Mouse (Mus musculus) forebrain, embryonic 12.5 days (tissue): Measurements from ENCODE around the gene Nrg3. TPM values are rescaled to one million over a fixed set of nuclear protein-coding genes. Genes with fewer than 3 reads are reported as not detected.

Experiments
- ATAC-seq: fragments of 200-750 bp; cut with Nextera tagmentation; 2 replicates; pipeline ENCODE4 v1.8.0; 2017; ENCODE audit warnings: moderate TSS enrichment; ENCODE audit not compliant: low FRiP score
- H3K27ac ChIP-seq: fragments of 300-500 bp; sonication (generic); 2 replicates; pipeline ENCODE4 v1.5.1; 2016; ENCODE audit warnings: mild to moderate bottlenecking
- H3K27me3 ChIP-seq: fragments of 300-500 bp; sonication (generic); 2 replicates; pipeline ENCODE4 v1.6.1; 2016; ENCODE audit warnings: mild to moderate bottlenecking
- H3K36me3 ChIP-seq: fragments of 300-500 bp; sonication (generic); replicated peaks from 2 replicates; pipeline ENCODE4 v1.6.1; 2016; ENCODE audit warnings: mild to moderate bottlenecking
- H3K4me1 ChIP-seq: fragments of 300-500 bp; sonication (generic); 2 replicates; pipeline ENCODE4 v1.6.1; 2016
- H3K4me2 ChIP-seq: fragments of 300-500 bp; sonication (generic); 2 replicates; pipeline ENCODE4 v1.6.1; 2016; ENCODE audit warnings: mild to moderate bottlenecking, moderate library complexity
- H3K4me3 ChIP-seq: fragments of 300-500 bp; sonication (generic); replicated peaks from 2 replicates; pipeline ENCODE4 v1.5.1; 2016; ENCODE audit warnings: mild to moderate bottlenecking
- H3K9ac ChIP-seq: fragments of 300-500 bp; sonication (generic); 2 replicates; pipeline ENCODE4 v1.6.1; 2016; ENCODE audit warnings: mild to moderate bottlenecking
- H3K9me3 ChIP-seq: fragments of 300-500 bp; sonication (generic); 2 replicates; pipeline ENCODE4 v1.6.1; 2016
- WGBS: fragments of 180-500 bp; shearing (Covaris S2); methylation state at CpG from one replicate; pipeline ENCODE4 v1.1.7; 2016; 5-methylcytosine and 5-hydroxymethylcytosine counted together
- polyA plus RNA-seq: library from polyadenylated mRNA; unstranded; fragments of >200 nt; fragmentation: Nextera tagmentation; extraction: Ambion mirVana; gene quantifications from 2 replicates; pipeline ENCODE4 v1.2.1, GENCODE M21; 2016

Nrg3 gene
- polyA plus RNA-seq, 1 experiment from 2014 or later = 3.7 TPM

DNA sequence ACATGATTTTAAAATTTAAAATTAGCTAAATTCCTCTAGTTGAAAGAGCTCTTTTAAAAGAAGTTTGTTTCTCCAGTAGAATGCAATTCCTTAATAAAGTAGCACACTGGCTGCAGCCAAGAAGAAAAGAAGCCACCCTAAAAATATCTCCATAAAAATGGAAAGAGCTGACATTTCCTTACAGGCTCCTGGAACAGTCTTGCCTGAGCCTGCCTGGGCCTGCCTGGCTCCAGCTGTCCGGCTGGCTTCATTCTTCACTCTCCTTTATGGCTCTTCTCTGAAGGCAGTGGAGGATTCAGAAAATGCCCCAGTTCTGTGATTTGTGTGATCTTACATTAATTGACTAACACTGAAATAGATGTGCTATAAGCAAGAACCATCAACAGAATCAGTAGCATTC is 433.8 kb downstream of the Nrg3 start:
- ATAC-seq = no peak
- WGBS = 68% methylated on average over 1 of the region's 1 CpGs
- no peak overlapping the region for H3K27ac ChIP-seq

DNA sequence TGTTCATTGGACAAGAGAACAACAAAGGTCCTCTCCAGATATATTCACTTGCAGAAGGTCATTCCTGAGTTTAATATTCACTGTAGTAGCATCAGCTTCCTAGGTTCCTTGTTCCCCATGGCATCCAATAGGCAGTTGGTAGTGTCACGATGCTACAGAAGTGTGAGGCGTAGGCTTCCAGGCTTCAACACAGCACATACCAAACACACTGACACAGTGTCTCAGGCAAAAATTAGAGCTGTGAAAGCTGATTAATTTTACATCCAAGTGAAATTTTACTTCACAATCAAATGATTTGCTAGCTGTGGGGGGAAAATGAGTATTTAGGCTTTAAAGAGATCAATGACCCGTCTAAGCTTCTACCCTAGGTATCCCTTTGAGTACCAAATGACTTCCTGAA is 438.4 kb downstream of the Nrg3 start:
- Histone ChIP-seq H3K9ac (no peak overlapping the region), H3K4me1 (no peaks in the 10 kb centered on the region), H3K4me3 (no peak overlapping the region), H3K9me3 (no peaks in the 10 kb centered on the region), H3K4me2 (no peak overlapping the region), H3K27ac (no peak overlapping the region), H3K36me3 (no peaks in the 10 kb centered on the region), H3K27me3 (no peaks in the 10 kb centered on the region)
- ATAC-seq = no peak
- 93% methylated on average over 3 of the region's 3 CpGs for WGBS

More for the DNA sequence above, 433.8 kb downstream of the Nrg3 start:
- no peaks in the 10 kb centered on the region for H3K36me3 ChIP-seq
- H3K27me3 ChIP-seq = no peaks in the 10 kb centered on the region
- no peaks in the 10 kb centered on the region for H3K9me3 ChIP-seq
- no peaks in the 10 kb centered on the region for H3K4me1 ChIP-seq
- H3K9ac ChIP-seq = no peak overlapping the region
- H3K4me2 ChIP-seq = no peak overlapping the region
- H3K4me3 ChIP-seq = no peak overlapping the region

DNA sequence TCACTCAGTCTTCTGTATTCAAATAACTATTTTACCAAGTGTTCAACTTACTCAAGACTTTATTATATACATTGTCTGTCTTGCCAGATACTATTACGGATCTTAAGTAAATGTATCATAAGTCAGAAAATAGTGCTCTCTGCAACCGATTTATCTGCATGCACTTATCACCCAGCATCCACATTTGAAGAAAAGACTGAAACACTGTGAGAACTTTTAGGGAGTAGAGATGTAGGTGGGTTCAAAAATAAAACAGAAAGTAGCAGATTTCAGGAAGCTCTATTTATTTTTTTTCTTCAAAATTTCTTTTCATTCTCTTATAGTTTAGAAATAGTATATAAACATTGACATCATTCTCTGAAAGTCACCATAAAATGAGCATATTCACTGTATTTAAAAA is 449.8 kb downstream of the Nrg3 start:
- H3K4me2 ChIP-seq = no peak overlapping the region
- ATAC-seq = no peak
- no peak overlapping the region for H3K9ac ChIP-seq
- 93% methylated on average over 2 of the region's 2 CpGs for WGBS
- no peak overlapping the region for H3K27ac ChIP-seq
- H3K4me1 ChIP-seq = no peaks in the 10 kb centered on the region
- H3K9me3 ChIP-seq = no peaks in the 10 kb centered on the region
- no peak overlapping the region for H3K4me3 ChIP-seq
- H3K36me3 ChIP-seq = no peaks in the 10 kb centered on the region
- H3K27me3 ChIP-seq = no peaks in the 10 kb centered on the region

DNA sequence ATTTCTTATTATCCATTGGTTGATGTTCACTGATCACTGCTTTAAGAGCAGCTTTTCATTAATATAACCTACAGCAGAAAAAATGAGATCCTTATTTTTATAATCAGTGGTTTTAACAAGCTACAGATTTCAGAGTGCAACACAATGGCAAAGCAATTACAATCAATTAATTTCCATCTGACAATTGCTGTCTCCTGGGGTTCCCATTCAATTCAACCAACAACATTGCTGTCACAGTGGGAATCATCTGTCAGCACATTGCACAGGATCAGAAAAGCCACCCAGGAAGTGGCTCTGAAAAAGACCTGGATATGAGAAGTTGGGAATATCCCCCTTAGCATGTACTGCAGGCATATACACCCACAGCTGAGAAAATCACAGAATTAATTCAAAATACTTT is 458.8 kb downstream of the Nrg3 start:
- H3K4me2 ChIP-seq = no peak overlapping the region
- H3K4me3 ChIP-seq = no peak overlapping the region
- no peaks in the 10 kb centered on the region for H3K4me1 ChIP-seq
- no peak overlapping the region for H3K9ac ChIP-seq
- no peak overlapping the region for H3K27ac ChIP-seq
- no peak for ATAC-seq
- H3K27me3 ChIP-seq = no peaks in the 10 kb centered on the region
- H3K9me3 ChIP-seq = no peaks in the 10 kb centered on the region
- no peaks in the 10 kb centered on the region for H3K36me3 ChIP-seq

DNA sequence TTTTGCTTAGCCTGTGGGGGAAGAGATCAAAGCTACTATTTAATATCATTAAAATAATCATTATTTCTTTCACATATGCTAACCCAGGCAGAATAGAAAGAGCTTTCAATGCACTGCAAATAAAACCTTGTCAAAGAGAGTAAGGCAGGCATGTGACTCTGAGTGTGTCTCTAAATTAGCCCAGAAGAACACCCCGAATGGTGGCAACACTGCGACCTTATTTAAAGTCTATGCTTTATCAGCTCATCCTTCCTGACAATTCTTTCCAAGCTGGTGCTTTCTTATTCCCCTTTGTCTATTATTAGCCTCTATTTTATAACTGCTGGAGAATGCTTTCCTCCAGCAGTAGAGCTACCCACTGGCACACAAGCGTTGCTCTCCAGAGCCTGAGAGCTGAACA is 475.0 kb downstream of the Nrg3 start:
- no peaks in the 10 kb centered on the region for H3K36me3 ChIP-seq
- no peak overlapping the region for H3K4me2 ChIP-seq
- H3K9me3 ChIP-seq = no peaks in the 10 kb centered on the region
- 73% methylated on average over 3 of the region's 3 CpGs for WGBS
- no peak for ATAC-seq
- no peak overlapping the region for H3K4me3 ChIP-seq
- H3K4me1 ChIP-seq = no peaks in the 10 kb centered on the region
- no peaks in the 10 kb centered on the region for H3K27me3 ChIP-seq
- H3K9ac ChIP-seq = no peak overlapping the region
- no peak overlapping the region for H3K27ac ChIP-seq

DNA sequence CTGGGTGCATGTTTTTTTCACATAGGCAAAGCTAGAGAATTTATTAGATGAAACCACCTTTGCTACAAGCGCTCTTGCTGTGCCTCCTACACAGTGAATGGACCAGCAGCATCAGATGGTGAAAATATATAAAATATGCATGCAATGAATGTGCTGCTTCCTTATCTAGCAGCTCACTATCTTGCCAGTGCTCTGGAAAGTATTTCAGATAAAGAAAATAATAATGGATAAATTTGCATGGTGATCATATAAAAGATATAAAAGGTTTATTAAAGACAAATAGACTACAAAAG is 480.4 kb downstream of the Nrg3 start:
- Histone ChIP-seq H3K27me3 (no peaks in the 10 kb centered on the region), H3K4me1 (no peaks in the 10 kb centered on the region), H3K4me3 (no peak overlapping the region), H3K9me3 (no peaks in the 10 kb centered on the region), H3K4me2 (no peak overlapping the region), H3K27ac (no peak overlapping the region), H3K36me3 (no peaks in the 10 kb centered on the region), H3K9ac (no peak overlapping the region)
- no peak for ATAC-seq
- WGBS = 91% methylated on average over 1 of the region's 1 CpGs

DNA sequence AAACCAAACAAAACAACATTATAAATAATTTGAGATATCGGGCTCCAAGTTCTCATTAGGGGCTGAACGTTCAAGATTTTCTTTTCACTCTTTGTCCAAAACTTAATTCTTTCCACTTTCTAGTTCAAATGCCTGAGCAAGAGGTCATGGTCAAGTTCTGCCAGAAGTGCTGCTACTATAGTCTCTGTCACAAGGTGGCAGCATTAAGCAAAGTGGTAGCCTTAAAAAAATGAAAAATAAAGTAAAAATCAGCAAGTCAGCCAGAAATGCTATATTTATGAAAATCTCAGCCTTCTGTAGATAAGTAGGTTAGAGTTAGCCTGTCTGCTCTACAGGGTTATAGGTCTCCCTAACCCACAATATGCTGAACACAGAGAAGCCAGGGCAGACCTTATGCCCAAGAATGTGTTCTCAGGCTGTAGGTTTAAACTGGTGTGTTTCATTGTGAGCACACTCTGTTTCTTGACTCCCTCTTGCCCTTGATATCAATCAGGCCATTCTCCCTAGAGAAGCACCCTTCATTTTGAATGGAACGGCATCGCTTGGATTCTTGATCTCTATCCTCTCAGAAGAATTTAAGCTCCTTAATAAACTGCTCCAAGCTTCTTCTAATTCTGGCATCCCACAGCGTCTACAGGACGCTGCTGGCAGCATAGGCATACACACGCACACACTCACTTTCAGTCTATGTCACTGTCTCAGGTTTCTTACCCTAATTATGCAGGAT is 480.9 kb downstream of the Nrg3 start:
- Histone ChIP-seq H3K9ac (no peak overlapping the region), H3K4me2 (no peak overlapping the region), H3K36me3 (no peaks in the 10 kb centered on the region), H3K4me3 (no peak overlapping the region), H3K27ac (no peak overlapping the region), H3K9me3 (no peaks in the 10 kb centered on the region), H3K4me1 (no peaks in the 10 kb centered on the region), H3K27me3 (no peaks in the 10 kb centered on the region)
- ATAC-seq = no peak
- 75% methylated on average over 7 of the region's 7 CpGs for WGBS

DNA sequence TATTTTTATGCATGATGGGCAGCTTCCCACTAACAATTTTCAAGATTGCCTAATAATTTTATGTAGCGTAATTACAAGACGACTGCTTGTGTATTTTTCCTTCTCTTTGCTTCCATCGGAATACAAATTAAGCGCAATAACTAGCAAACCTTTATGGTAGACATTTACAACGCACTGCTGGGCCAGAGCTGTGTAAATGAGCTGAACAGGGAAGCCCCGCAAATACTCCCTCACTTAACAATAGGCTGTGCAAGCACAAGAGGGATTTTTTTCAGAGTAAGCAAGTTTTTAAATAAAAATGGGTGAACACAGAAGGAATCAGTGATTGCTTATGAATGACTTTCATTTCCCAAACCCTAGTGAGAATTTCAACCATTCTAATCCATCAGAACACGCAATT is 513.5 kb downstream of the Nrg3 start:
- no peak overlapping the region for H3K9ac ChIP-seq
- no peaks in the 10 kb centered on the region for H3K9me3 ChIP-seq
- H3K4me2 ChIP-seq = no peak overlapping the region
- WGBS = 74% methylated on average over 7 of the region's 7 CpGs
- no peak for ATAC-seq
- no peaks in the 10 kb centered on the region for H3K4me1 ChIP-seq
- H3K27me3 ChIP-seq = no peaks in the 10 kb centered on the region
- H3K36me3 ChIP-seq = no peaks in the 10 kb centered on the region
- no peak overlapping the region for H3K4me3 ChIP-seq
- H3K27ac ChIP-seq = no peak overlapping the region

DNA sequence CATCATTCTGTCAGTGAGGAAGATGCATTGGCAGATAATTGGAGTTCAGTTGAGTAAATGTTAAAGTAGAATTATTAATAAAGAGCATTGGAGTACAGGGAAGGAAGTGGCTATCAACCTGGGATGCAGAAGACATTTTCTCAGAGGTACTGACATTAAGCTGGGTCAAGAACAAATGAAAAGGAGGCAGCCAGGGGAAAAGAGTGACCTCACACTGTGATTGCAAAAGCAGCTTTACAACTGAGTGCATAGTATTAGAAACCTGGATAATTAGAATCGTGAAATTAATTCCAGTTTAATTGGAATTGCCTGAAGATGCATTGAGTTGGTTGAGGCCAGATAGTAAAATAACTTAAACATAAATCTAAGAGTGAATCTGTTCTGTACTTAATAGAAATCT is 535.4 kb downstream of the Nrg3 start:
- H3K9me3 ChIP-seq = no peaks in the 10 kb centered on the region
- no peak overlapping the region for H3K9ac ChIP-seq
- no peak overlapping the region for H3K4me3 ChIP-seq
- no peaks in the 10 kb centered on the region for H3K36me3 ChIP-seq
- no peaks in the 10 kb centered on the region for H3K27me3 ChIP-seq
- peak; percentile 54; the same call in 1 of the 2 replicates for ATAC-seq
- 44% methylated on average over 1 of the region's 1 CpGs for WGBS
- H3K4me2 ChIP-seq = no peak overlapping the region
- H3K4me1 ChIP-seq = peaks cover 3% of the 10 kb centered on the region; the same call in 1 of the 2 replicates
- no peak overlapping the region for H3K27ac ChIP-seq

DNA sequence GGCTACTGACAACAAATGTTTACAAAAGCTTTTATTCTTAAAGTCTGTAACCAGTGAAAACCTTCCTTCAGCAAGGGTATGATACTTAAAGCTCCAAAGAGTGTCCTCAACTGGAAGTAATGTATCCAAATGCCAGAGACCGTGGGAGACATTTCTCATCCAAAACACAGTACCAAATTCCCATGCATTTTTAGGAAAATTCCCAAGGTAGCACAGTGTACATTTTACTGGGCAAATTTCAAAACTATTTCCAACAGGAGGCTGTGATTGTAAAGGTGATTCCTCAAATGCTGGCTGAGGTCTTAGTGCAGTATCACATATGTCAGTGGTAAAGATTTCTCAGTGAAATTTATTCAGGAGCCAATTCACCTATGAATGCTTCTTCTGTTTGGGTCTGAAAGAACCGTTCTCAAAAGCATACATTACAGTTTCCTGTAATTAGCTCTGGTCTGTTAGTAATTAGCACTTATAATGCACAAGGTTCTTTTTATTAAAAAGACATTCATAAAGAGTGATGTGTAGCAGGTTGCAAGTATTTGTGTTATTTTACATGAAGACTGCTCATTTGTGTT is 536.3 kb downstream of the Nrg3 start:
- Histone ChIP-seq H3K36me3 (no peaks in the 10 kb centered on the region), H3K4me2 (no peak overlapping the region), H3K4me1 (peaks cover 3% of the 10 kb centered on the region; the same call in 1 of the 2 replicates), H3K9me3 (no peaks in the 10 kb centered on the region), H3K9ac (no peak overlapping the region), H3K27ac (no peak overlapping the region), H3K27me3 (no peaks in the 10 kb centered on the region), H3K4me3 (no peak overlapping the region)
- WGBS = 20% methylated on average over 2 of the region's 2 CpGs
- peak; percentile 79; the same call in 1 of the 2 replicates for ATAC-seq

DNA sequence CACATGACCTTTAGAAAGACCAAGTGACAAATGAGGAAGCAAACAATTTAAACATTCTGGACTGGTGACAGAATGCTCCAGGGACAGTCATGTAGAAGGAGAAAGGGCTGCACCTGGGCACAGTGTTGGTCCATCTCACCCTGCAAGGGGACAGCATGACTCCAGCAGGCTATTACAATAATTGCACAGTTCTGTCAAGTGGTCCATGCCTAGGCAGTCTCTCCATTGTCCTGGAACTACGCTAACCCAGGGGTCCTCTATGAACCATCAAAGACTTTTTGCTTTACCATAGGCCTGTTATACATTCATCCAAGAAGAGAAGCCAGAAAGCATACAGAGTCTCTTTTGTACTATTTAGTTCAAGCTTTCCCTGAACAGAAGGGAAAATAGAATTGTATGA is 549.2 kb downstream of the Nrg3 start:
- Histone ChIP-seq H3K27me3 (no peaks in the 10 kb centered on the region), H3K4me1 (no peaks in the 10 kb centered on the region), H3K27ac (no peak overlapping the region), H3K9ac (no peak overlapping the region), H3K9me3 (no peaks in the 10 kb centered on the region), H3K4me3 (no peak overlapping the region), H3K4me2 (no peak overlapping the region), H3K36me3 (no peaks in the 10 kb centered on the region)
- WGBS = 41% methylated on average over 1 of the region's 1 CpGs
- no peak for ATAC-seq

DNA sequence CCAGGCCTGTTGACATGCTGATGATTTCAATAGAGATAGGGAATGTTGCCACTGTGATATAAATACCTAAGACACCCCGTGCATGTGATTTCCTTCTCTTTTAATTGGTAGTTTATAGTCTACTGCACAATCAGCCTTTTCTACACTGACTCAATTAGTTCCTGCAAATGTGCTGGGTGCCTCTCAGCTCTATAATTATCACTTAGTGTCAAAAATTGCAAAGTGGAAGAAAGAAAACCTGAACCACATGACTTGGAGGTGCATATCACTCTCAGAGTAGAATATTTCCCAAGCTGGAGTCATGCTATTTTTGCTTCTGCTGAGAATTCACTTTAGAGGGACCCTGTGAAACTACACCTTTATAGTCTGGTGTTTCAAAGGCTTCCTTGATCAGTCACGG is 552.1 kb downstream of the Nrg3 start:
- H3K36me3 ChIP-seq = no peaks in the 10 kb centered on the region
- H3K4me3 ChIP-seq = no peak overlapping the region
- H3K4me1 ChIP-seq = no peaks in the 10 kb centered on the region
- 67% methylated on average over 2 of the region's 2 CpGs for WGBS
- H3K4me2 ChIP-seq = no peak overlapping the region
- H3K9me3 ChIP-seq = no peaks in the 10 kb centered on the region
- H3K27me3 ChIP-seq = no peaks in the 10 kb centered on the region
- H3K9ac ChIP-seq = no peak overlapping the region
- H3K27ac ChIP-seq = no peak overlapping the region
- peak; percentile 33; the same call in 1 of the 2 replicates for ATAC-seq

DNA sequence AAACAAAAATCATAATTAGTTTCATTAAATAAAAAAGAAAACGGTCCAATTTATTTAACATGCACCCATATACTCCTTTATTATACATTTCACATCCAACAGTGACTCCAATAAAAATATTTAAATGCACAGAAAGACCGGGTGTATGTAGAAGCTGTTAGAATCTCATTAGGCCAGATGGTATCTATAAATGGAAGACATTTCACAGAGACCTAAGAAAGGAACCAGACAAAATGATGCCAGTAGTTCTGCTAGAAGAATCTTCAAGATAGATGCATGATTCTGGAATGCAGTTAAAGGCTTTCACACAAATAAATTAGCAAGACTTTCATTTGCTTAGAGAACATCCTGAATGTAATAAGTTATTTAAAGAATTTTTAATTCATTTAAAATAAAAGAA is 602.3 kb downstream of the Nrg3 start:
- Histone ChIP-seq H3K27ac (no peak overlapping the region), H3K9ac (no peak overlapping the region), H3K9me3 (no peaks in the 10 kb centered on the region), H3K4me3 (no peak overlapping the region), H3K27me3 (no peaks in the 10 kb centered on the region), H3K4me1 (no peaks in the 10 kb centered on the region), H3K4me2 (no peak overlapping the region), H3K36me3 (no peaks in the 10 kb centered on the region)
- no peak for ATAC-seq
- 74% methylated on average over 2 of the region's 2 CpGs for WGBS
